Mouse (Mus musculus) lung, adult 2 months (tissue): ENCODE data around the gene 0610030E20Rik.

Source experiments
- CTCF ChIP-seq: fragments of 200-500 bp; IDR thresholded peaks from 2 replicates; pipeline ENCODE4 v1.5.1; 2011; ENCODE audit warnings: mild to moderate bottlenecking, low read length, control low read depth; ENCODE audit not compliant: insufficient read depth
- POLR2A ChIP-seq: fragments of 200-500 bp; IDR thresholded peaks from 2 replicates; pipeline ENCODE4 v1.6.1; 2011; ENCODE audit warnings: low read depth, mild to moderate bottlenecking, control low read depth, low read length, borderline replicate concordance; ENCODE audit errors: extremely low read depth

- TF ChIP-seq CTCF (no peak), POLR2A (no peak)
Observed at GRCm38 (mm10) chr6:72387816-72388215, 40.7 kb downstream of the 0610030E20Rik start.
